Mouse (Mus musculus): ENCODE measurements around the gene Nppc. TPM values are rescaled to one million over a fixed set of nuclear protein-coding genes. Genes with fewer than 3 reads are reported as not detected.

The Nppc gene
- polyA plus RNA-seq, 1 experiment from 2014 or later, result 3.7 TPM

- 61% methylated on average over 10 of the region's 10 CpGs for WGBS
- H3K27ac ChIP-seq (ENCODE audit: low read length), result no peak overlapping the region
- no peak overlapping the region for H3K9ac ChIP-seq (replicated peaks; ENCODE audit: low read depth, low read length)
- H3K27me3 ChIP-seq (replicated peaks; ENCODE audit: control insufficient read depth, insufficient read depth, low read length), result no peaks in the 10 kb centered on the region
- H3K9me3 ChIP-seq (ENCODE audit: control insufficient read depth, low read length), result no peaks in the 10 kb centered on the region
- H3K36me3 ChIP-seq (ENCODE audit: control insufficient read depth, insufficient read depth), result no peaks in the 10 kb centered on the region
- no peak overlapping the region for H3K4me3 ChIP-seq (replicated peaks; ENCODE audit: low read length)
- no peak overlapping the region for H3K4me2 ChIP-seq (ENCODE audit: low read length)
- H3K4me1 ChIP-seq (replicated peaks; ENCODE audit: control insufficient read depth, insufficient read depth, low read length), result no peaks in the 10 kb centered on the region
- peak; percentile 67; the same call in 1 of the 2 replicates for ATAC-seq
Observed at GRCm38 (mm10) chr1:86618454-86619125, 51.8 kb downstream of the Nppc start.

Small RNA genes lying within 50 kb of the gene (microRNA-seq; reads per million reads assigned to microRNA genes)
- not detected for gene Gm22955

Other genes starting within 250 kb of the Nppc start
- not detected in 2 replicates for gene Nmur1, start 244.3 kb downstream of the Nppc start, polyA plus RNA-seq (2015; fragmentation: Nextera tagmentation; extraction: Ambion mirVana)
- not detected in 2 replicates for gene Tex44, start 244.2 kb downstream of the Nppc start, polyA plus RNA-seq (2015; fragmentation: Nextera tagmentation; extraction: Ambion mirVana)
- 1,987 and 2,275 TPM in 2 replicates for gene Ptma, start 143.8 kb downstream of the Nppc start, polyA plus RNA-seq (2015; fragmentation: Nextera tagmentation; extraction: Ambion mirVana)
- 88.7 and 90.1 TPM in 2 replicates for gene Pde6d, start 87.9 kb downstream of the Nppc start, polyA plus RNA-seq (2015; fragmentation: Nextera tagmentation; extraction: Ambion mirVana)
- gene Cops7b, start 87.7 kb downstream of the Nppc start, polyA plus RNA-seq (2015; fragmentation: Nextera tagmentation; extraction: Ambion mirVana), result 59.7 and 64.6 TPM in 2 replicates
- gene Dis3l2, start 33.2 kb upstream of the Nppc start, polyA plus RNA-seq (2015; fragmentation: Nextera tagmentation; extraction: Ambion mirVana), result 38.5 and 43.2 TPM in 2 replicates